Mouse (Mus musculus) heart, postnatal 4 days (tissue): ENCODE data around the gene Snrpd3. TPM values are rescaled to one million over a fixed set of nuclear protein-coding genes. Genes with fewer than 3 reads are reported as not detected.
"Not testable (repeated sequence)": the region's sequence is repeated elsewhere in the genome, so short reads cannot be mapped to it uniquely, and the experiment has no call there.

ENCODE experiments used
- DNase-seq: peaks from one replicate; pipeline ENCODE4 v3.0.0; 2021
- total RNA-seq, 2 experiments: library from RNA; stranded (reverse); gene quantifications; 2 replicates each; pipeline ENCODE4 v1.2.3; 2021

Snrpd3 gene
- total RNA-seq, 2 experiments from 2014 or later, result 94.4 to 103 TPM

- DNase-seq, result no peak
Observed at GRCm38 (mm10) chr10:75501641-75502040, 15.7 kb upstream of the Snrpd3 start.

GRCm38 (mm10) chr10:75503692-75504091 is 13.7 kb upstream of the Snrpd3 start:
- no peak for DNase-seq

DNA sequence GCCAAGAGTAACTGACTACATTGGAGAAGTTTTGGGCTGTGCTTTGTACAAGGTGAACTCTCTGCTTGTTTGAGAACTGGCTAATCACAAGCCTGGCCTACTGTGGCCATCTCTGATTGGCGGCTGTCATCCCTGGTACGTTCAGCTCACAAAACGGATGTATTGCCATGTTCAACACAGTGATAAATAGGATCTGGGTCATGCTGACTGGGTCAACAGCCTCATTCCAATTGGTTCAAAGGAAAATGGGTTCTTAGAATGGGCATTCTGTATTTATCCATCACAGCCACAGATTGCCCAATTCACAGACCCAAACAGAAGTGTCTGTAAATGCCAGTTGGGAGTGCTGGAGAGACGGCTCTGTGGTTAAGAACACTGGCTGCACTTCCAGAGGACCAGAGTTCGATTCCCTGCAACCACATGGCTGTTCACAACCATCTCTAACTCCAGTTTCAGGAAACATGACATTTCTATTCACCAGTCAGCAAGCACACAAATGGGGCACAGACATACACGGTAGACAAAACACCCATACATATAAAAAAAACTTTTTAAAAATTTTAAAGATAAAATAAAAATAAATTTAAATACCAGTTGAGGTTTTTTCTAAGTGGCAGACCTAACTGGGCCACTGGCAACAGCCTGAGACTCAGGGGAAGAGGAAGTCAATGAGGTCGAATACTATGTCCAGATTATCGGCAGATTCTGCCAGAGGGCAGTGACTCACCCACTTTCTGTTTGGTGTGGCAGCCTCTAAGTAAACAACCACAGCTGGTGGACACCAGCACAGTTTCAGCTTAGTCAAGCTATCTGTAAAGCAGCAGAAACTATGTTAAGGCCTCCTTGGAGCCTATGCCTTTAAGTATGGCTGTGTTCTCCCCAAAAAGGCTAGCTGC is 12.9 kb upstream of the Snrpd3 start:
- DNase-seq, result no peak

DNA sequence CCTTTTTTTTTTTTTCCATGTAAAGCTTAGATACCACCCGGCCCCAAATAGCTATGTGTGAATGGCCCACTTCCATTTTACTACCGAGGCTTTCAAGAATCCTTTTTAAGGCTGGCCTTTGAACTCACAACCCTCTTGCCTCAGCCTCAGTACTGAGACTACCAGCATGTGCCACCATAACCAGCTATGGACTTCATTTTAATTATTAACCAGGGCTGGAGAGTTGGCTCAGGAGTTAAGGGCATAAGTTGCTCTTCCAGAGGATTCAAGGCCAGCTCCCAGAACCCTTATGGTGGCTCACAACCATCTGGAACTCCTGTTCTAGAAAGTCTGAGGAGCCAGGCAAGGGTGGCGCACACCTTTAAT is 12.2 kb upstream of the Snrpd3 start:
- no peak for DNase-seq

GRCm38 (mm10) chr10:75505928-75506327 is 11.4 kb upstream of the Snrpd3 start:
- DNase-seq, result not testable (repeated sequence)

DNA sequence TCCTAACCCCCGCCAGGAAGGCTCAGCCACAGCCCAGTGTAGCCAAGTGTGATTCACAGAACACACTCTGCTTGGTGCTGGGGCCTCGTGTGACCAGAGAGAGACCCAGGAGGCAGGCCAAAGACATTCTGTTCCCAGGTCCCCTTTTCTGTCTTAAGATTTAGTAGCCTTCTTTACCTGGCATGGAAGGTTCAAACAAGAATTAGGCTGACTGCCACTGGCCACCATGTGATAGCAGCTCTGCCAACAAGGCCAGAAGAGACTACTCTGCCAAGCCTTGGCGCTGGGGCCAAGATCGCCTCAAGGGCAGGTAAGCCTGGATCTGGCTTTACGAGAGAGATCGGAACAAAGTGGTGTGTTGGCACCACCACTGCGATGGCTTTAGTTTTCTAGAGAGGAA is 6.9 kb upstream of the Snrpd3 start:
- DNase-seq, result peak; percentile 58

- DNase-seq, result no peak
Observed at GRCm38 (mm10) chr10:75511060-75511459, 6.3 kb upstream of the Snrpd3 start.

DNA sequence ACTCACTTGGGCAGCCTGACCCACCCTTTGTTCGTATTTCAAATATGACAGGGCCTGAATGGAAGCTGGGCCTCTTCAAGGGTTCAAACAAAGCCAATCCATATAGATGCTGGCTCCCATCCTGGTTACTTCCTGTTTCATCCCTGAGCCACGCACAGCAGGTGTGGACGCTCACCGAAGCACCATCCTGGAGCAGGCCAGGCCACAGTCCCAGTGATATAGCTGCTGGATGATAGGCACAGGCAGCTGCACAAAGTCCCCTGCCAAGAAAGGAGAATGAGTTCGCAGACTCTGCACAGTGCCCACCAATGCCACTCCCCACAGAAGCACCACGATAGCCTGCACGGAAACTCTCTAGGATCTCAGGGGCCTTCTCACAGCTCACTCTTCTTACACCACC is 5.5 kb upstream of the Snrpd3 start:
- DNase-seq, result no peak

- DNase-seq, result no peak
Observed at GRCm38 (mm10) chr10:75512796-75513195, 4.6 kb upstream of the Snrpd3 start.

- no peak for DNase-seq
Observed at GRCm38 (mm10) chr10:75513306-75514067, 3.9 kb upstream of the Snrpd3 start.

DNA sequence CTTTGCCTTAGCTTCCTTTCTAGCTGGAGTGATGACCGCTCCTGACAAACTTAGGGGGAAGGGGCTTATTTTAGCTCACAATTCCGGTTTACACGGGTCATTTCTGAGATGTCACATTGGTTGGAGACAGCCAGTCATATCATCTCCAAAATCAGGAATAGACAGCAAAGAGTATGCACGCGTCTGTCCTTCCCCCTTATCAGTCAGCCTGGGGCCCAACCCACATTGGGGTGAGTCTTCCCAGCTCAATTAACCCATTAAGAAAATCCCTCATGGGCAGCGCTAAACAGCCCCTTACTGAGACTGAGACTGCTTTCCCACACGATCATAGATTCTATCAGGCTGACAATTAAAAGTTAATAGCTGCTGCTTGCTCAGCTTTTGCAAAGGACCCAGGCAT is 3.0 kb upstream of the Snrpd3 start:
- no peak for DNase-seq

GRCm38 (mm10) chr10:75515216-75516037 is 1.9 kb upstream of the Snrpd3 start:
- no peak for DNase-seq

GRCm38 (mm10) chr10:75516038-75516723 is 1.2 kb upstream of the Snrpd3 start:
- no peak for DNase-seq

DNA sequence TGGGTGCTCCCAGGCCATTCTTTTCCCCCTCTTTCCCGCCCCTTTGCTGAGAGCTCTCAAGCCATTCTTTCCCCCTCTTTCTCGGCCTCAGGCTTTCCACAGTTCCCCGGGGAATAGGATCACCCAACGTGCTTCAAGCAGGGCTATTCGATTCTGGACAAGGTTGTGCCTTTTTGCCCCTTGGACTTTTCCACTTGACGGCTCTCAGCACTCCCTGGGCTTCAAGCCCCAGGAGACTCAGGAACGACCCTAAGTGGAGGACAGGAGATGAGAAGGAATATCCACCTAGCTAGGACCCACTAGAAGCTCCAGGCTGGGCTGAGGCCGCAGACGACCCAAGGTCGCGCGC is 653 bp upstream of the Snrpd3 start:
- DNase-seq, result no peak

DNA sequence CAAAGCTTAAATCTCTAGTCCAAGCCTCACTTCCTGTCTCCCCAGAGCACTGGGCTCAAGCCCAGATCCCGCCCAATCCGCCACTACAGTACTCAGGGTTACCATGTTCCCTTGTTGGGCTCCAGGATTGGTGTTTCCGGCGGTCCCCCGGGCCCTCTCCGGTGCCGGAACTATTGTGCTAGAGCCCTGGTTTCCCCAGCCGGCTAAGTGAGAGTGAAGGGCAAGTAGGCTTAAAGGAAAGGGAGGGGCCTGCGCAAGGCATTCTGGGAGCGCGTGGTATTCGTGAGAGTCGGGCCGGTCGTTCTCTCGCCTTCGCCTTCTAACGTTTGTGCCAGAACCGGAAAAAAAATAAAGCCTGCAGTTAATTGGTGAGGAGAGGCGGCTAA is 400 bp downstream of the Snrpd3 start, which contains the start of gene Gucd1:
TSS of gene Gucd1 (minus strand) at position 215 of the 386 bp plus-strand sequence.
- peak; percentile 98 for DNase-seq

- DNase-seq, result no peak
Observed at GRCm38 (mm10) chr10:75520581-75520980, 3.2 kb downstream of the Snrpd3 start.

GRCm38 (mm10) chr10:75521643-75522042 is 4.3 kb downstream of the Snrpd3 start:
- DNase-seq, result no peak

DNA sequence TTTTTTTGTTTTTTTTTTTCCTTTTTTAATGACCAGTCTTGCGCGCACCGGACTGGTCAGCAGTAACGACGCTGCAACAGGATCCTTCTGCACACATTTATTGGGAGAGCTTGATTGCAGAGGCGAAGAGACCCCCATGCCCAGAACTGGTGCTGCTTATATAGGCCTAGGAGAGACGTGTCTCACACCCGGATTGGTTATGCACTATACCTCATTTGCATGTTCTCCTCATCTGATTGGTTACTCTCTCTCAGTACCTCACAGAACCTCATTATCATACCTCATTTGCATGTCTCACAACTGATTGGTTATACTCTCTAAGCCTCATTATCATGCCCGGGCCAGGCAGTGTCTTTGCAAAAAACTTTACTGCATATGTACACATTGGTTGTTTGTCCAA is 8.1 kb downstream of the Snrpd3 start:
- not testable (repeated sequence) for DNase-seq

DNA sequence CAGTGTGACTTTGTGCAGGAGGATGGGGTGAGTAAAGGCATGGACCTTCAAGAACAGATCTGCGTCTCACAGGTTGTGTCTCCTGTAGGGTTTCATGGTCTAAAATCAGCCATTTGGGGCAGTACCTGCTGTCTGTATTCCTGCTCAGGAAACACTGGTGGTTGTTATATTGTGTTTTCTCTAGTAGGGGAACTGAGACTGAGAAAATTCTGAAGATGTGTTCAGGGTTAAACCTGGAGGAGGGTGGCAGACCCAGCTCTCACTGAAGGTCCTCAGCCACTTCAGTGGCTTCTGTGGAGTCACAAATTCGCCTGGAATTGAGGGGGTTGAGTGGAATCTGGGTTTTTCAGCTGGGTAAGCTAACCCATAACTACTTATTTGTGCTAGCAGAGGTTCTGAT is 13.0 kb downstream of the Snrpd3 start:
- DNase-seq, result no peak

DNA sequence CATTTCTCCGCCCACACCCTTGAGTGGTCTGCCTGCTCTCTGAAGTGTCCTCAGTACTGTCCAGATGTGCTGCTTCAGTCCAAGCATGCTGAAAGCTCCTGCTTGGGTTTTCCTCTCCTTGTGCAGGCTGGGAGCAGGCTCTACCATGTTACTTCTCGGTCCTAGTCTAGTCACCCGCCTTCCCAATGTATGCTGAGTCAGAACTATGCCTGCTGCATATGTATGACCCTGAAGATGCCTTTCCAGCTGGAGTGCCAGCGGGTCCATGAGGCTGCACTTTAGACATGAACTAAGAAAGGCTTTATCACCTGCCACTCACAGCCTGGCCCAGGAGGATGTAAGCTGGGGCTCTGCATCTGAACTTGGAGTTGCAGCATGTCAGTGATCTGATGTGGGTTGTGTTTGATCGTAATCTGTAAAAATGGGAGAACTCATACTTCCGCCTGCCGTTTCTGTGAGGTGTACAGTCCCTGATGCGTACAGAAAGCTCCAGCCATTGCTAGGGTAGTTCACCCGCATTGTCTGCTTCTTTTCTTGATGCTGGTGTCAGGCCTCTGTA is 14.3 kb downstream of the Snrpd3 start:
- no peak for DNase-seq

- no peak for DNase-seq
Observed at GRCm38 (mm10) chr10:75534216-75534615, 16.9 kb downstream of the Snrpd3 start.

- peak; percentile 35 for DNase-seq
Observed at GRCm38 (mm10) chr10:75534934-75535333, 17.6 kb downstream of the Snrpd3 start.
